Mouse (Mus musculus) ovary, postnatal 36 days (tissue): ENCODE measurements at regions not wholly inside any gene's neighbourhood (a gene's known extent, or its start where the extent isn't known, plus 50 kb on each side); places are given as distances from the start of the nearest gene placed in this dataset.
"Not testable (repeated sequence)": the region's sequence is repeated elsewhere in the genome, so short reads cannot be mapped to it uniquely, and the experiment has no call there.

Source experiments
- DNase-seq: peaks from one replicate; pipeline ENCODE4 v3.0.0; 2022; ENCODE audit warnings: low spot score, mixed read lengths

- not testable (repeated sequence) for DNase-seq
Measured at GRCm38 (mm10) chr17:9066633-9067032, 78.5 kb downstream of the 1700010I14Rik start.

GRCm38 (mm10) chr17:9068859-9069602 is 80.9 kb downstream of the 1700010I14Rik start:
- DNase-seq, result no peak

DNA sequence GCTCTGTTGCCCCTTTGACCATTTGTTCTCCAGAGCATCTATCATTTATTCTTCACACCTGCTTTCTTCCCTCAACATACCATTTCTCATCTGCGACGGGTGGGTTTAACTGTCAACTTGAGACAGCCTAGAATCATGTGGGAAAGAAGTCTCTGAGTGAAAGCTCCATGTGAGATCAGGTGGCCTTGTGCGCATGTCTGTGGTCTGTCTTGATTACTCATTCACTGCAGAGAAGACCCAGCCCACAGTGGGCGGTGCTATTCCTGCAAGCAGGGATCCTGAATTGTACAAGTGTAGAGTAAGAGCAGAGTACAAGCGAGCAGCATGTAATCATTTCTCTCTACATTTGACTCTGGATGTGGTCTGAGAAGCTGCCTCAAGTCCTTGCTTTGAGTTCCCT is 95.5 kb downstream of the 1700010I14Rik start:
- no peak for DNase-seq

GRCm38 (mm10) chr17:9127866-9128265 is 139.7 kb downstream of the 1700010I14Rik start:
- no peak for DNase-seq

DNA sequence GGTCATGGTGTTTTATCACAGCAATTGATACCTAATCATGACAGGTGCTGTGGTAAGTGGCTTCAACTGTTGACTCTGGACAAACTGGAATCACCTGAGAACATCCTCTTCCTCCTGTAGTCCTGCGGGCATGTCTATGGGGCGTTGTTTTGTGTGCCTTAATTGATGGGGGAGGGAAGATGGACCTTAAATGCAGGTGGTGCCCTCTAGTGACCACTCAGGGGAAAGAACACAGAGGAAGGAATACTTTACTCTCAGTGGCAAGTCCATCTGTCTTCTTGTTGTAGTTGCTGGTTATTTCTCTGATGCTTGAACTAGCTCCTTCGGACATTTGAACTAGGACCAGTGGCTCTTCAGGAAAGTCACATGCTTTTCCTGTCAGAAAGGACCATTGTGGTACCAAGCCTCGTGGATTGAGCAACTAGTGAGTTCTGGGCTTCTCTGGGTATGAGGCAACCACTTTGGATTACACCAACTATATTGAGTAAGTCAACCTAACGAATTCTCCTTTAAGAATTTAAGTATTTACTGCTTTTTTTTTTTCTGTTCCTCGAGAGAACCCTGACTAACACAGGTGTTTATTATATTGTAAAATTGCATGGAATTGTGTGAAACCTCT is 157.6 kb downstream of the 1700010I14Rik start:
- DNase-seq, result no peak

- DNase-seq, result no peak
Measured at GRCm38 (mm10) chr17:9150654-9151053, 162.5 kb downstream of the 1700010I14Rik start.

DNA sequence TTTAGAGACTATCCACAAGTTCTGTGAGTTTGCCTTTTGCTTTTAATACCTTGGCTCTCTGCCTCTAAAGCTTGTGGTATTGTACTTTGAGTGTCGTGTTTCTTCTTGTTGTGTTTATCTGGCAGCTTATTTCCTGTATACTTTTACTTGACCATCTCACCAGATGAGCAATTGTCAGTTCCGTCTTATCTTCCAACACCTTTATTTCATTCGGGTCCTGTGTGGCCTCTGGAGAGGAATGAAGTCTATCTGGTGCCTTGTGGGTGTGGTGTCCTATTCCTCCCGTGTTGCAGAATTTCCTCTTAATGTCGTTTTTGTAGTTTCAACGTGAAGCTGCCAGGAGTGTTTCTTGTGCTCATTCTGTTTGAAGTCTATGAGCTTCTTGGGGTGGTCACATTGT is 174.0 kb downstream of the 1700010I14Rik start:
- no peak for DNase-seq

- DNase-seq, result no peak
Measured at GRCm38 (mm10) chr17:9162676-9163075, 174.5 kb downstream of the 1700010I14Rik start.

- no peak for DNase-seq
Measured at GRCm38 (mm10) chr17:9163285-9163684, 175.2 kb downstream of the 1700010I14Rik start.

- no peak for DNase-seq
Measured at GRCm38 (mm10) chr17:9164501-9164900, 176.4 kb downstream of the 1700010I14Rik start.

- peak; percentile 37 for DNase-seq
Measured at GRCm38 (mm10) chr17:9167161-9167560, 179.0 kb downstream of the 1700010I14Rik start.

DNA sequence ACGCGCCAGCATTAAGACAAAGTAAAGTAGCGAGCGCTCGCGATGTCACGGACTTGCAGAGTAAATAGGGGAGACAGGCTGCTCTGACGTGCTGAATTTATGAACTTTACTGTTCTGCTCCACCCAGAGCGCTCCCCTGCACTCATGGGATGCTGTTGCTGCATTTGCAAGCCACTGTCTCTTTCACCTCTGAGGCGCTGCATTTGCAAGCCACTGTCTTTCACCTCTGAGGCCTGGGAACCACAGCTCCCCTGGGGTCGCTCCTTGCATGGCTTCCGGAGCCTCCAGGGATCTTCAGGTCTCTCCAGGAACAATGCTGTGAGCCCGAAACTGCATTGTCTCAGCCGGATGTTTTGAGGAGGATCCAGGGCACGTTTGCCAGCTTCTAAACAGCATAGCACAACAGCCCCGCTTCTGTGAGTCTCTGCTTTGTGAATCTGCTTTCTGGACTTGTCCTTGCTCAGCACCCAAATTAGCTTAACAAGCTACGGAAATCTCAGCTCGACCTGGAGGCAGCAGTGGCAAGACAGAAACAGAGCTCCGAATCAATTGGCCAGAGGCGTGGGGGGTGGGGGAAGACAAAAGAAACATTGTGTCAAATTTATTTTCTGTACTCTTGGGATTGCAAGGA is 179.6 kb downstream of the 1700010I14Rik start:
- peak; percentile 4 for DNase-seq

- peak; percentile 44 for DNase-seq
Measured at GRCm38 (mm10) chr17:9168411-9168810, 180.3 kb downstream of the 1700010I14Rik start.

GRCm38 (mm10) chr17:9169371-9169770 is 181.2 kb downstream of the 1700010I14Rik start:
- DNase-seq, result no peak

DNA sequence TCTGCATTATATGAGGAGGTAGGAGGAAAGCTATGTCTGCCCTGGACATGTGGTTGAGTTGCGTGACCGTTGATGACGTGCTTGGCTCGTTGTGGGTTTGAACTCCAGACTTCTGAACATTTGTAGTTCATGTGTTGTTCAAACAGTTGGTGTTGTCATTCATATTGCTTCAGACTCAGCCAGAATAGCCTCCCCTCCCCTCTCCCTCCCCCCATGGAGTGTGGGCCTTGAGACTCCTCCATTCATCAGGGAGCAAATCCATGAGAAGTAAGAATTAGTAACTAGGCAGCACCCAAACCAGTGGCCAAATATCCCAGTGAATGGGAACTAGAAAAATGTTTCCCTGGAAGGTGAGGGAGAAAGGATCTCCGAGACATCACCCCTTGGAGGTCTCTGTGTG is 209.0 kb downstream of the 1700010I14Rik start:
- DNase-seq, result no peak

DNA sequence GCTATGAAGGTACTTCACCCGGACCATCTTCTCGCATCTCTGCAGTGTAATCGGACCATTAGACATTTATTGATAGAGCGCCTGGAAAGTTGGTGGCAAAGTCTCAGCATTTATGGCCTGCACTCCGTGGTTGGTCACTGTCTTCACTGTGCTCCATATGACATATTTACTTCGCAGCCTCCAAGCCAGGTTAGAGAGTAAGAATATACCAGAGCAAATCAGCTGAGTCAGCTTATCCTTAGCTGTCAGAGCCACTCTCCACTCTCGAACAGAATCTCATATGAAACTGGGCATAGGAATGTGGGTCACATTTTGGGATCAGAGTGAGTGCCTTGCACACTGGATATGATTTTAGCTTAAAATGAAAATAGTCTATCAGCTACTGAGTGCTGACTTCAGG is 212.3 kb downstream of the 1700010I14Rik start:
- DNase-seq, result no peak

- no peak for DNase-seq
Measured at GRCm38 (mm10) chr17:9202496-9202895, 214.4 kb downstream of the 1700010I14Rik start.

GRCm38 (mm10) chr17:9210626-9211025 is 211.2 kb upstream of the Gm17728 start:
- DNase-seq, result no peak

- no peak for DNase-seq
Measured at GRCm38 (mm10) chr17:9223097-9223496, 198.8 kb upstream of the Gm17728 start.

GRCm38 (mm10) chr17:9227872-9228575 is 193.8 kb upstream of the Gm17728 start:
- DNase-seq, result no peak

- DNase-seq, result no peak
Measured at GRCm38 (mm10) chr17:9235141-9235571, 186.7 kb upstream of the Gm17728 start.

GRCm38 (mm10) chr17:9258646-9259170 is 163.2 kb upstream of the Gm17728 start:
- DNase-seq, result no peak
